Mouse (Mus musculus) large intestine, adult 2 months (tissue): ENCODE results near the gene Hoxa10. TPM values are rescaled to one million over a fixed set of nuclear protein-coding genes. Genes with fewer than 3 reads are reported as not detected.

ENCODE experiments used
- DNase-seq: peaks from one replicate; pipeline ENCODE4 v3.0.0-alpha.2; 2012; ENCODE audit warnings: low read depth, low spot score
- WGBS: fragments of 180-500 bp; shearing (Covaris S2); methylation state at CpG from one replicate; pipeline ENCODE4 v1.1.7; 2018; 5-methylcytosine and 5-hydroxymethylcytosine counted together
- polyA plus RNA-seq: library from polyadenylated mRNA; depleted of rRNA; stranded (reverse); fragments of >200 nt; gene quantifications from 2 replicates; pipeline ENCODE4 v1.2.3, GENCODE M21; 2012

Hoxa10 gene
- polyA plus RNA-seq, 1 experiment, result 0.07 TPM

GRCm38 (mm10) chr6:52233546-52234427 is 6.9 kb downstream of the Hoxa10 start:
- DNase-seq, result no peak

GRCm38 (mm10) chr6:52232984-52233545 is 7.6 kb downstream of the Hoxa10 start:
- 5% methylated on average over 23 of the region's 23 CpGs for WGBS

More at GRCm38 (mm10) chr6:52233546-52234427, 6.9 kb downstream of the Hoxa10 start:
- WGBS, result 3% methylated on average over 70 of the region's 70 CpGs

GRCm38 (mm10) chr6:52232568-52232965 is 8.1 kb downstream of the Hoxa10 start:
- WGBS, result under 1% methylated on average over 18 of the region's 18 CpGs
- DNase-seq, result no peak

More at GRCm38 (mm10) chr6:52232984-52233545, 7.6 kb downstream of the Hoxa10 start:
- DNase-seq, result no peak

GRCm38 (mm10) chr6:52231885-52232567 is 8.6 kb downstream of the Hoxa10 start:
- DNase-seq, result no peak
- 4% methylated on average over 18 of the region's 18 CpGs for WGBS

GRCm38 (mm10) chr6:52230516-52231165 is 10.0 kb downstream of the Hoxa10 start, which contains the start of gene Hoxa9:
Gene Hoxa9 (minus strand): TSS chr6:52231089.
- WGBS, result 1% methylated on average over 32 of the region's 36 CpGs
- DNase-seq, result no peak

- no peak for DNase-seq
- 4% methylated on average over 44 of the region's 44 CpGs for WGBS
Observed at GRCm38 (mm10) chr6:52229558-52230416, 10.9 kb downstream of the Hoxa10 start.

GRCm38 (mm10) chr6:52228475-52229465 is 11.9 kb downstream of the Hoxa10 start:
- DNase-seq, result no peak
- 2% methylated on average over 38 of the region's 38 CpGs for WGBS

GRCm38 (mm10) chr6:52227470-52228222 is 13.0 kb downstream of the Hoxa10 start:
- DNase-seq, result no peak
- WGBS, result 14% methylated on average over 11 of the region's 11 CpGs

- DNase-seq, result no peak
- 7% methylated on average over 26 of the region's 26 CpGs for WGBS
Observed at GRCm38 (mm10) chr6:52226569-52227257, 13.9 kb downstream of the Hoxa10 start.

- 2% methylated on average over 69 of the region's 69 CpGs for WGBS
- no peak for DNase-seq
Observed at GRCm38 (mm10) chr6:52225612-52226568, 14.8 kb downstream of the Hoxa10 start.

- 7% methylated on average over 36 of the region's 36 CpGs for WGBS
- DNase-seq, result no peak
Observed at GRCm38 (mm10) chr6:52224895-52225611, 15.6 kb downstream of the Hoxa10 start.

GRCm38 (mm10) chr6:52223939-52224760 is 16.5 kb downstream of the Hoxa10 start:
- 13% methylated on average over 24 of the region's 24 CpGs for WGBS
- no peak for DNase-seq

- 23% methylated on average over 13 of the region's 13 CpGs for WGBS
- DNase-seq, result no peak
Observed at GRCm38 (mm10) chr6:52222729-52223128, 17.9 kb downstream of the Hoxa10 start.
